Mouse (Mus musculus) bone marrow, adult 2 months (tissue): ENCODE measurements around the gene Tex13c1. TPM values are rescaled to one million over a fixed set of nuclear protein-coding genes. Genes with fewer than 3 reads are reported as not detected.

Experiments
- H3K27ac ChIP-seq: fragments of 200-500 bp; 2 replicates; pipeline ENCODE4 v1.5.1; 2012; ENCODE audit warnings: low read depth, mild to moderate bottlenecking, control low read depth, inconsistent platforms, low read length; ENCODE audit not compliant: control insufficient read depth, poor library complexity, insufficient read depth
- H3K4me1 ChIP-seq: fragments of 200-500 bp; 2 replicates; pipeline ENCODE4 v1.6.1; 2011; ENCODE audit warnings: low read length; ENCODE audit not compliant: control insufficient read depth, insufficient read depth
- H3K4me3 ChIP-seq: fragments of 200-500 bp; replicated peaks from 2 replicates; pipeline ENCODE3; 2011; ENCODE audit warnings: mild to moderate bottlenecking, low read depth, low read length, control low read depth; ENCODE audit not compliant: control insufficient read depth
- CTCF ChIP-seq: fragments of 200-500 bp; IDR thresholded peaks from 2 replicates; pipeline ENCODE4 v1.5.1; 2011; ENCODE audit warnings: low read length, control low read depth; ENCODE audit not compliant: control insufficient read depth, insufficient read depth
- POLR2A ChIP-seq: fragments of 200-500 bp; IDR thresholded peaks from 2 replicates; pipeline ENCODE4 v1.6.1; 2011; ENCODE audit warnings: low read depth, mild to moderate bottlenecking, control low read depth, low read length, borderline replicate concordance; ENCODE audit not compliant: control insufficient read depth
- WGBS: fragments of 180-500 bp; shearing (Covaris S2); methylation state at CpG from one replicate; pipeline ENCODE4 v1.1.7; 2018; 5-methylcytosine and 5-hydroxymethylcytosine counted together
- polyA plus RNA-seq: library from polyadenylated mRNA; stranded (reverse); fragments of >200 nt; gene quantifications from 2 replicates; pipeline ENCODE4 v1.2.4, GENCODE M21; 2011; ENCODE audit warnings: low replicate concordance; ENCODE audit not compliant: missing spikeins, insufficient read depth, insufficient read length

Gene Tex13c1
- polyA plus RNA-seq, result not detected in 2 replicates

DNA sequence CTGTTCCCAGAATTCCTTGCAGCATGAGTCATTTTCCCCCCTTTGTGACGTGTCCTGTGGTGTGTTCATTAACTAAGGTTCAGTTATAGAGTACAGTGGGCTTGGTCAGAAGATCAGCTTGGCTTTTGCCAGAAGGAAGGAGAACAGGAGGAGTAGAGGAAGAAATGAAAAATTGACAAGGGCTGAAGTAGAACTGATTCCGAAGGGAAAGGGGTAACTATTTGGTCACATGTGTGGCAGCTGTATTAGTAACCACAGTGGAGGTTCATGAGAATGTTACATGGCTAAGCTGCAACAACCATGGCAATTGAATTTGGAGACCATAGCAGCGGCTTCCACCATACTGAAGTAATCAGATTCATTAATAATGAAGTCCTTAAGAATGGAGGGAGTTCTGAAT lies at the start of gene Tex13c1:
Gene Tex13c1 (plus strand): TSS at position 301 of the 400 bp plus-strand sequence.
- TF ChIP-seq CTCF, result no peak
- TF ChIP-seq POLR2A, result no peak
- H3K4me3 ChIP-seq, result no peak within 1 kb of the TSS
- H3K4me1 ChIP-seq, result no peaks in the 10 kb centered on the region
- no peak within 1 kb of the TSS for H3K27ac ChIP-seq
- 69% methylated on average over 3 of the region's 3 CpGs for WGBS

Other genes starting within 250 kb of the Tex13c1 start
- gene Tenm1, start 162.0 kb upstream of the Tex13c1 start, polyA plus RNA-seq, result not detected in 2 replicates